Mouse (Mus musculus): ENCODE results near the gene Nptx2. TPM values are rescaled to one million over a fixed set of nuclear protein-coding genes. Genes with fewer than 3 reads are reported as not detected.

The Nptx2 gene
- total RNA-seq, 2 experiments from 2014 or later, result not detected

DNA sequence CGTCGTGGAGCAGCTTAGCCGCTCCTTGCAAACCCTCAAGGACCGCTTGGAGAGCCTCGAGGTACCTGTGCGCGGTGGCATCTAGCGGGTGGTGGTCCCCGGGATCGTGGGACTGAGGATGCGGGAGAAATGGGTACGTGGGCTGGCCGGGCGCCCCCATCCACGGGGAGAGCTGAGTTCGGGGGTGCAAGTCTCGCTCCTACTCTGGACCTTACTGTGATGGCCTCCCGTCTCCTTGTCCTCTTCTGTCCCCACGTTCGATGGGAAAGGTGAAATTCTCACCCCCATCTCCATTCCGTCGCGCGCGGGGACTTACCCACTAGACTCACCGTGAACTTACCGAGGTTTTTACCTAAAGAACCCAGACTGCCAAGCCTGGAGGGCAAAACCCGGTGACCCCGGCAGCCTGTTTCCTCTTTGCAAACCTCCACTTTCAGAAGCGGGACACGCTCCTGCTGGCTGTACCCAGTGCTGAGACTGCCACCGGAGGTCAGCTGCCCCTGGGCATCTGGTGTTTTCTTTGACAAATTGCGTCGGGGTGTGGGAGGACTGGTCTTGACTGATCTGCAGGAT is 807 bp downstream of the Nptx2 start:
- intact Hi-C loops (cut with DNase I), result no loop called here
- H3K27ac ChIP-seq, result no peak overlapping the region
- no peak overlapping the region for H3K4me3 ChIP-seq

DNA sequence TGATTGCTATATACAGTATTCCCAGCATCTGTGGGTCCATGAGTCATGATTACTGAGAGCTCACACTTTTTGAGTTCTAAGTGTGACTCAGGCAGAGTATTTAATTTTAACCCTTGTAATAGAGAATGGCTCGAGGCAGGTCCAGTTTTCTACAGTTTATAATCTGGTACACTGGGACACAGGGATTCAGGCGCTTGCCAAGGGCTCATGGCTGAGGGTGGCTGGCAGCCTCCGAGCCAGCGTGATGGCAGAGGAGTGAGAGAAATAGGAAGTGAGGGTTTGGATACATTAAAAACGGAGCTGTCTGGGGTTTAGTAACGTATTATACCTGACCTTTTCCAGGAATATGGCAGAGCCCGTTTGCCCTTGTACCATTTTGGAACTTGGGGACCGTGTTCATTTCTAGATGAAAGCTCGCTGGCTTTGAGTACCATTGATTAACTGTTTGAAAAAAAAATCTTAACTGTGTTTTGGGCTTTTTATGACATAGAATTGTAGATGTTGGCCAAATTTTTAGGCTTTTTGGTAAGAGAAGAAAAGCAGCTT is 1.7 kb downstream of the Nptx2 start:
- intact Hi-C loops (cut with DNase I), result no loop called here
- no peak for DNase-seq
- TF ChIP-seq CTCF (IDR thresholded peaks at IDR 0.05), result no peak
- no peak overlapping the region for H3K27ac ChIP-seq
- H3K4me3 ChIP-seq, result no peak overlapping the region

More for the DNA sequence above, 807 bp downstream of the Nptx2 start:
- no peak for DNase-seq
- TF ChIP-seq CTCF (IDR thresholded peaks at IDR 0.05), result no peak

DNA sequence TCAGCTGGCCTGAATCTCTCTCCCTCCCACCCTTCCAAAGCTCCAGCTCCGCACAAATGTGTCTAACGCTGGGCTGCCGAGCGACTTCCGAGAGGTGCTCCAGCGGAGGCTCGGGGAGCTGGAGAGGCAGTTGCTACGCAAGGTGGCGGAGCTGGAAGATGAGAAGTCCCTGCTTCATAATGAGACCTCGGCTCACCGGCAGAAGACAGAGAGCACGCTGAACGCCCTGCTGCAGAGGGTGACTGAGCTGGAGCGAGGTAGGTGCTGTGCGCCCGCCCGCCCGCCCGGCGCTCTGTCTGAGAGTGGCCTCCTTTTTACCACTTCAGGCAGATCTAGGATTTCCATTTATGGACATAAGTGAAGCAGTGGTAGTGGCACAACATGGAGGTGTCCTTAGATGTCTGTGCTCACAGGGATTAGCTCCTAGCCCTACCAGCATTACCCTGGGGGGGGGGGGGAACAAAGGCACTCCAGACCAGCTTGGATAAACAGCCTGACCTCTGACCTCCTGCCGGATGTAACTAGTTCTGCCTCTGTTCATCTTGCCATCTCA is 2.5 kb downstream of the Nptx2 start:
- no peak for DNase-seq
- Histone ChIP-seq H3K27ac (no peak overlapping the region), H3K4me3 (peak overlapping the region; percentile 19)
- intact Hi-C loops (cut with DNase I), result no loop called here
- no peak for TF ChIP-seq CTCF (IDR thresholded peaks at IDR 0.05)

DNA sequence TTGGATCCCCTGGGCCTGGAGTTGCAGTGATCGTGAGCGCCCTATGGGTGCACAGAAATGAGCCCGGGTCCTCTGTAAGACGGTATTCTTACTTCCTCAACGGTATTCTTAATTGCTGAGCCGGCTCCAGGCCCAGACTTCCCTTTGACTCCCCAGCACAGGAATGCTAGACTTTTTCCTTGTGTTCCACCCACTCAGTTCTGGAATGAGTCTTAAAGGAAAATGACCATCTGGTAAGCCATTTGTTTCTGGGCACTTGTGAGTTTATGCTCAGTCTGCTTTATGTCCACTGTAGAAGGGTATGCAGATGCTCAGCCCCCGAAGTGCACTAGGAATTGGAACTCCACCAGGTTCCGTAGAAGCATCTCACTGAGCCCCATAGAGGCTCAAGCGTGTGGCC is 4.3 kb downstream of the Nptx2 start:
- intact Hi-C loops (cut with DNase I), result no loop called here
- no peak for DNase-seq
- no peak overlapping the region for H3K4me3 ChIP-seq
- TF ChIP-seq CTCF (IDR thresholded peaks at IDR 0.05), result no peak
- H3K27ac ChIP-seq, result no peak overlapping the region

DNA sequence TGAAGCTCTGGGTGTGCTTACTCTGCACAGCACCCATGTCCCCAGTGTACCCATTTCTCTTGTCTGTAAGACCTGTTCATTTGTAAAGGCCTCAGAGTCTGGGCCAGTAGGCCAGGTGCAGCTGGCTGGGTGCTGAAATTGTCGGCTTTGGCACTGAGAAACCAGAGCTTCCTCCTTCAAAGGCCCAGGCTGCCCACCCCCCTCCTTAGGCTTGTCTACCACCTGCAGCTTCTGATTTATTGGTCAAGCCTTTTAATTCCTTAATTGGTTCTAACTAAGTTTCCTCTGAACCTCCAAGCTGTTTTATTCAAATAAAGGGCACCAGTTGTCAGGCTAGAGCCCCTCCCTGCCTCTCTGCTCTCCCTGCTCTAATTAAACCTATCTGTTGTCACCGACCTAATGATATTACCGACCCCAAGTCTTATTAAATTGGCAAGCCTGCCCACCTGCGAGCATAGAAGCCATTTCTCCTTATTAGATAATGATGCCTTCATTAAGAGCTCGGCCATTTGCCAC is 5.0 kb downstream of the Nptx2 start:
- intact Hi-C loops (cut with DNase I), result no loop called here
- Histone ChIP-seq H3K27ac (no peak overlapping the region), H3K4me3 (no peak overlapping the region)
- no peak for TF ChIP-seq CTCF (IDR thresholded peaks at IDR 0.05)
- no peak for DNase-seq

DNA sequence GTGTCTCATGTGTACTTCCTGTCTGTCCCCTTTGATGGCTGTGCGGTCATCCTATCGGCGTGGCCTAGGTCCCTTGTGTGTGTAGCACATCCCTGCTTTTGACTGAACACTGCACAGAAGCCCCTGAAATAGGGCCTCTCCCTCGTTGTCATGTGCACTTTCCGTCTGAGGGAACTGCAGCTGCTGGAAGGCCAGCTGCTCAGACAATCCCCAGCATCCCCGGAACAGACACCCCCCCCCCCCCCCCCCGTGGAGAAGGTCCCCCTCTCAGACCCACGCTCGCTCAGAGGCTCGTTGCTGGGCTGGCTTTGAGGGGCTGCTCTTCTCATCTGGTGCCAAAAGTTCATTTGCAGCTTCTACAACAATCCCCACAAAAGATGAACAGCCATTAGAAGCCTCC is 11.0 kb downstream of the Nptx2 start:
- Histone ChIP-seq H3K4me3 (no peak overlapping the region), H3K27ac (no peak overlapping the region)
- no peak for TF ChIP-seq CTCF (IDR thresholded peaks at IDR 0.05)
- no peak for DNase-seq
- intact Hi-C loops (cut with DNase I), result no loop called here

DNA sequence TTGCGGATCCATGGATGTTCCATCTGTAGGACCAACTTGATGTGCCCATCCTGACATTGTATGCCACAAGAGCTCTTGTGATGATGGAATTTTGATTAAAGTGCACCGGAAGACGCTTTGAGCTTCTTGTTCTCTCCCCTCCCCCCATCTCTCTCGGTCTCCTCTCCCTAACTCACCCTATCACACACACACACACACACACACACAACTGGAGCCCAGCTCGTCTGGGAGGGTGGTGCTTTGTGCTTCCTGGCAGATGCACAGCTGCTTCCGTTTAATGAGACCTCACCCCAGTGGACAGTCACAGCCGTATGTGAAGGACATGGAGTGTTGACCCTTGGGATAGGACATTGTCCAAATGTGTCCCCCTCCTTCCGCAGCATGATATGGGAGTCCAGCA is 11.7 kb downstream of the Nptx2 start:
- DNase-seq, result no peak
- H3K27ac ChIP-seq, result no peak overlapping the region
- H3K4me3 ChIP-seq, result no peak overlapping the region
- intact Hi-C loops (cut with DNase I), result no loop called here
- TF ChIP-seq CTCF (IDR thresholded peaks at IDR 0.05), result no peak

DNA sequence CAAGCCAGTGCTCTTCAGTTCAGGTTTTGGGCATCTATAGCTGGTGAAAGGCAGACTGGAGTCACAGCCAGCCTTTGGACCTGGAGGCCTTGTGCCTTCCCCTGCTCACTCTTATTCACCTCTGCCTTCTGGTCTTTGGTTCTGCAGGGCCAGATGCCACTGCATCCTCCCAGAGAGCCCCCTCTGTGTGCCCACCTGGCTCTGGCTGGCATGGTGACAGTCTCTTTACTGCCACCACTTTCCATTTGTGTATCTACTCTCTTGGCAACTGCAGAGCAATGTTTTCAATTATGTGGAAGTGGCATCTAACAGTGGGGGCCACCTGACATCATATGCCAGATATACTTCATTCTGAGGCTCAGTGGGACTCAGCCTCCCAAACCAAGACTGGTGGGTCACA is 12.8 kb downstream of the Nptx2 start:
- no peak overlapping the region for H3K27ac ChIP-seq
- TF ChIP-seq CTCF (IDR thresholded peaks at IDR 0.05), result no peak
- intact Hi-C loops (cut with DNase I), result no loop called here
- DNase-seq, result no peak
- no peak overlapping the region for H3K4me3 ChIP-seq

DNA sequence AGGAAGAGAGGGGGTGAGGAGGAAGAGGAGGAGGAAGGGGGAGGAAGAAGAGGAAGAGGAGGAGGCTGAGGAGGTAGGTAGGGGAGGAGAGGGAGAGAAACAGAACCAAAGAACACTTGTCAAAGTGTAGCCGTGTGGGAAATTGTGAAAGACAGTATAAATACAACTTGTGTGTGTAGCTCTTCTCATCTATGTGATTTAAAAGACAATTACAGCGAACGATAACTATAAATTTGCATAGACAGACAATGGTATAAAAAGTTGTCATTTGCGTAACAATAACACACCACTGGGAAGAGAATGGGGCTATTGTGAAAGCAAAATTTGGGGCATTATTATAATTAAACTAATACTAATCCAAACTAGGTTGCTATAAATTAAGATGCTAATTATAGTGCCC is 20.0 kb downstream of the Nptx2 start:
- intact Hi-C loops (cut with DNase I), result no loop called here
- TF ChIP-seq CTCF (IDR thresholded peaks at IDR 0.05), result no peak
- no peak for DNase-seq
- Histone ChIP-seq H3K27ac (no peak overlapping the region), H3K4me3 (no peak overlapping the region)

DNA sequence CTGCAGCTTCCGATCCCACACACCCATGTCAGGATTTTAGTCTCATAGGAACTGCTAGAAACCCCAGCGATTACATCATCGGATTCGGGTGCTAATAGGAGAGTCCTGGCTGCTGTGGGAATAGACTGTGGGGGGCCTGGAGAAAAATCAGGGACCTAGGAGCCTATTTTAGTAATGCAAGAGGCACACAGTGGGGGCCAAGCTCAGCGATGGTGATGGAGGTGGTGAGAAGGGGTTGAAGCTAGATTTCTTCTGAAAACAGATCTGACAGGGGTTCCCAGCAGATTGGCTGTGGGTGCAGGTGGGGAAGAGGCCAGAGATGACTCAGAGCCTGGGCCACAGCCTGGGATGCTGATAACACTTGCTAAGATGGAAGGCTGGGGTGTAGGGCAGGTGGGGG is 39.4 kb downstream of the Nptx2 start:
- H3K4me3 ChIP-seq, result no peak overlapping the region
- no peak overlapping the region for H3K27ac ChIP-seq
- intact Hi-C loops (cut with DNase I), result no loop called here
- DNase-seq, result no peak
- no peak for TF ChIP-seq CTCF (IDR thresholded peaks at IDR 0.05)

DNA sequence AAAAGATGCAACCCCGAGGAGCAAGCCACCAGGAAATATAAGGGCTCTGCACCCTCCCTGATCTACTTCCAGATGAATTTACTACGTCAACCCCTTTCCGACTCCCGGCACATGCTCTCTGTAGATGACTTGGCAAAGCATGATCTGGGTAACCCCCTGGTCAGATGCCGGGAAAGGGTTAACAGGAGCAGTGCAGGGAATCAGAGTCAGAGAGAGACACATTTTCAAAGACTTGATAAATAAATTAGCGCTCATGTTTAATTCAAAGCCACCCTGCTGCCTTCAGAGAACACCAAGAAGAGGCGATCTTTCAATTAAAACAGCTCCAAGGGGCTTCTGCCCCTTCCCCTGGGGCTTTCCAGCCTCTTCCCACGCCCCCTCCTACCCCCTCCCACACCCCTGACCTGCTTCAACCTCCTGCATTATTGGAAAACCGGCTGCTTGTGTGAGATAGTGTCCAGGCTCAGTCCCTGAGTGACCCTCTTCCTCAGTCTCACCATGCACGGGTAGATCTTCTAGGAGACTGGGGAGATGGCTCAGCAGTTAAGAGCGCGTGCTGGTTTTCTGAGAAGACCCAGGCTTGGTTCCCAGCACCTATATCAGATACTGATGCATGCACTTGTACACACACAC is 45.7 kb downstream of the Nptx2 start:
- no peak for TF ChIP-seq CTCF (IDR thresholded peaks at IDR 0.05)
- DNase-seq, result no peak
- intact Hi-C loops (cut with DNase I), result no loop called here

DNA sequence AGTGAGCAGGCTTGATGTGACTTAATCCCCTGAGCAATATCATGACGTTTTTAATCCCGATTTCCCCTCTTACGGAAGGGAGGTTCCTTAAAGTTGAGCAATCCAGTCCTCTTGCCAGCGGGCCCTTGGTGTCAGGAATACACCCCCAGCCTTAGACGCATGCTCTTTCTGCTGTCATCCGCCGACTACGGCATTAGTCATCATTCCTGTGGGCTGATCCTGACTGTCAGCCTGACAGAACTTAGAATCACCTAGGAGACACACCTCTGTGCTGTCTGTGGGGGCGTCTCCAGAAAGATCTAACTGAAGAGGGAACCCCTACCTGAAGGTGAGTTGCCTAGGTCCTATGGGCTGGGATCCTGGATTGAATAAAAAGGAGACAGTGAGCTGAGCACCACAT is 49.1 kb downstream of the Nptx2 start:
- DNase-seq, result no peak
- no peak for TF ChIP-seq CTCF (IDR thresholded peaks at IDR 0.05)
- H3K4me3 ChIP-seq, result no peak overlapping the region
- intact Hi-C loops (cut with DNase I), result no loop called here
- no peak overlapping the region for H3K27ac ChIP-seq

More for the DNA sequence above, 45.7 kb downstream of the Nptx2 start:
- Histone ChIP-seq H3K4me3 (no peak overlapping the region), H3K27ac (no peak overlapping the region)

Other genes starting within 250 kb of the Nptx2 start
- under 1 TPM; 0.13 to 0.53 TPM for gene Baiap2l1, start 187.8 kb upstream of the Nptx2 start, total RNA-seq (2021)
- not detected for gene Tmem130, start 215.9 kb downstream of the Nptx2 start, total RNA-seq (2021)
- gene Trrap, start 221.8 kb downstream of the Nptx2 start, total RNA-seq (2021), result 10 to 100 TPM; 24.0 to 28.5 TPM

Measured in gastrocnemius, adult 2 months (tissue).